Mouse (Mus musculus) forebrain, embryonic 13.5 days (tissue): ENCODE results near the gene Casz1. TPM values are rescaled to one million over a fixed set of nuclear protein-coding genes. Genes with fewer than 3 reads are reported as not detected.

Source experiments
- ATAC-seq: fragments of 200-750 bp; cut with Nextera tagmentation; 2 replicates; pipeline ENCODE4 v1.8.0; 2017
- H3K27ac ChIP-seq: fragments of 300-500 bp; sonication (generic); 2 replicates; pipeline ENCODE4 v1.5.1; 2015; ENCODE audit warnings: inconsistent platforms, mild to moderate bottlenecking, moderate library complexity
- H3K27me3 ChIP-seq: fragments of 300-500 bp; sonication (generic); 2 replicates; pipeline ENCODE4 v1.6.1; 2015; ENCODE audit warnings: mild to moderate bottlenecking, inconsistent platforms
- H3K36me3 ChIP-seq: fragments of 300-500 bp; sonication (generic); 2 replicates; pipeline ENCODE4 v1.6.1; 2015; ENCODE audit warnings: mild to moderate bottlenecking, inconsistent platforms; ENCODE audit not compliant: poor library complexity, severe bottlenecking
- H3K4me1 ChIP-seq: fragments of 300-500 bp; sonication (generic); 2 replicates; pipeline ENCODE4 v1.6.1; 2015; ENCODE audit warnings: inconsistent platforms
- H3K4me2 ChIP-seq: fragments of 300-500 bp; sonication (generic); 2 replicates; pipeline ENCODE4 v1.6.1; 2015; ENCODE audit warnings: inconsistent platforms, mild to moderate bottlenecking, moderate library complexity
- H3K4me3 ChIP-seq: fragments of 300-500 bp; sonication (generic); 2 replicates; pipeline ENCODE4 v1.5.1; 2015; ENCODE audit warnings: mild to moderate bottlenecking, inconsistent platforms
- H3K9ac ChIP-seq: fragments of 300-500 bp; sonication (generic); 2 replicates; pipeline ENCODE4 v1.6.1; 2015; ENCODE audit warnings: mild to moderate bottlenecking, inconsistent platforms
- H3K9me3 ChIP-seq: fragments of 300-500 bp; sonication (generic); replicated peaks from 2 replicates; pipeline ENCODE4 v1.6.1; 2016; ENCODE audit warnings: inconsistent platforms
- WGBS: fragments of 180-500 bp; shearing (Covaris S2); methylation state at CpG from one replicate; pipeline ENCODE4 v1.1.7; 2015; 5-methylcytosine and 5-hydroxymethylcytosine counted together
- polyA plus RNA-seq: library from polyadenylated mRNA; unstranded; fragments of >200 nt; fragmentation: Nextera tagmentation; extraction: Ambion mirVana; gene quantifications from 2 replicates; pipeline ENCODE4 v1.2.1, GENCODE M21; 2015

The Casz1 gene
- polyA plus RNA-seq, 1 experiment from 2014 or later = 1.3 TPM

DNA sequence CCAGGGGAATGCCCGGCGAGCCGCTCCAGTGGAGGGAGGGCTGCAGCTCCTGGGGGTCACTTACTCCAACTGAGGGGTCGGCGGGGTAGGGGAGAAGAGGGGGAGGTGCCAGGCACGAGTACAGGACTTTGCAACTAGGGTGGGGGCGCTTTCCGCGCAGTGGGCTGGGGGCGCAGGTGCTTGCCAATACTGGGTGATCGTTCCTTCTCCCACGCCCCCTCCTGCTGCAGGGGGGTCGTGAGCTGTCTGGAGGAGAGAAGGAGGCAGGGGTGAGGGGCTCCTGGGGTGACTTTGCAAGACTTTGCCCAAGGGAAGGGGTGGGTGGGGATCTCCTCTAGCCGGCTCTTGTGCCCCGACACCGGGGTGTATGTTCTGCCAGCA, 541 bp downstream of the Casz1 start:
- H3K27ac ChIP-seq = no peak overlapping the region
- peaks cover 78% of the 10 kb centered on the region for H3K27me3 ChIP-seq
- ATAC-seq = peak; percentile 17; the same call in 1 of the 2 replicates
- no peaks in the 10 kb centered on the region for H3K9me3 ChIP-seq
- H3K36me3 ChIP-seq = no peaks in the 10 kb centered on the region
- H3K4me1 ChIP-seq = peaks cover 46% of the 10 kb centered on the region
- peak overlapping the region; percentile 60 for H3K9ac ChIP-seq
- peak overlapping the region; percentile 58 for H3K4me3 ChIP-seq
- H3K4me2 ChIP-seq = peak overlapping the region; percentile 99
- 3% methylated on average over 12 of the region's 16 CpGs for WGBS

DNA sequence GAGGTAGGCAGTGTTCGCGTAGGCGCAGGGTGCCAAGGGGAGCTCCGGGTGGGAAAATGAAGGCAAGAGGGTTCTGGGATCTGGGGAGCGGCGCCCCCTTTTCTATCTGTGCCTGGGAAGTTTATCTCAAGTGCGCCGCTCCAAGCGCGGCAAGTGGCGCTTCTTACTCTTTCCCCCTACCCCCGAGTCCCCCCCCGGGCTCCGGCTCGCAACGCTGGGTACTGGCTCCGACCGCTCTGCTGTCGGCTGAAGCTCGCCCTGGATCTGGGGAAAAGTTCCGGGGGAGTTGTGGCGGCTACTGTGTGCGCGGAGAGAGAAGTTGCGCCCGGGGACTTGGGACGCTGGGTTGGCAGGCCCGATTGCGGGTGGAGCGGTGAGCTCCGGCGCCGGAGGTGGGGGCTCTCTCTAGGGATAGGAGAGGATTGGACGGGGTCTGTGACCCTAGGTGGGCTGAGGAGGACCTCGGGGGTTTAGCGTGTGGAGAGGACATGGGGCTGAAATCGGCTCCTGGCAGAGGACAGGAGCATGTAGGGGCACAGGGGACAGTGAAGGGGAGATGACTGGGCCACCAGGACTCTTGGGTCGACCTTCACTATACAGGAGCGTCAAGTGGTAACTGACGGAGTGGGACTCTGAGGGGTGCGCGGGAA, 1.1 kb downstream of the Casz1 start:
- Histone ChIP-seq H3K27me3 (peaks cover 82% of the 10 kb centered on the region), H3K4me2 (peak overlapping the region; percentile 99), H3K4me3 (peak overlapping the region; percentile 58), H3K27ac (no peak overlapping the region), H3K4me1 (peaks cover 51% of the 10 kb centered on the region), H3K36me3 (no peaks in the 10 kb centered on the region), H3K9me3 (no peaks in the 10 kb centered on the region), H3K9ac (peak overlapping the region; percentile 60)
- whole genome bisulfite sequencing = under 1% methylated on average over 42 of the region's 42 CpGs
- no peak for ATAC-seq

DNA sequence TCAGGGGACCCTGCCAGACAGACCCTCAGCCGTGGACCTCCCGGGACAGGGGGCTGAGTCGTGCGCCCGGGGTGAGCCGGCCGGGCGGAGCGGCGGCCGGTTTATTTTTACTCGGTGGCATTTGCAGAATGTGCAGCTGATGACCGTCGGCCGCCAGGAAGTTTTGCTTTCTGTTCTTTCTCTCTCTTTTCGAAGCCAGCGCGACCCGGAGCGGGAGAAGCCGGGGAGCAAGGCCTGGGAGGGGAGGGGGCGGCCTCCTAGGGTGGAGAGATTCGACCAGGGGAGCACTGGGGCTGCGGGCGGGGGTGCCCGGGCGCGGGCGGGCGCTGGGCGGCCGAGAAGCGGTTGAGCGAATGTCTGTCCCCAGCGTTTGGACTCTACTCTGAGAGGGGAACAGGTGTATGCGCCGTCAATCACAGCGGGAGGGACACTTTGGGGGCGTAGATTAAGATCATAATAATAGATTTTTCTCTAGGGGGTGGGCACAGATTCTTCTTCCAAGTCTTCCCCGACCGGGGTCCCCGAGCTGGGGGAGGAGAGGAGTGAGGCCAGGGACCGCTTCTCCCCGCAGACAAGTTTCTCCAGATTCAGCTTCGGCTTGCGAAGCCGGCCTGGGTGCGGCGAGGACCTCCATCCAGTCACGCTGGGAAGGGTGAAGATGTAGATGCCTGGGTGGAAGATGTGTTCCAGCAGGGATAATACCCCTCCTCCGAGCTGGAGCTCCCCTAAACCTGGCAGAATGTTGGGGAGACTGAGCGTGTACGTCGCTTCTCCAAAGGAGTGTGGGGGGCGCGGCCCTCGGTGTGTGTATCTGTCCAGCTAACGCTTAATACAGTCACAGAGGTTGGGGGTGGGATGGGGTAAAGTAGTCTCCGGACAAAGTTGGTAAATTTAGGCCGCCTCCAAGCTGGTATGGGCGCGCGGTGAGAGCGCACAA, 1.9 kb downstream of the Casz1 start:
- Histone ChIP-seq H3K4me2 (peak overlapping the region; percentile 99), H3K36me3 (no peaks in the 10 kb centered on the region), H3K9me3 (no peaks in the 10 kb centered on the region), H3K4me3 (peak overlapping the region; percentile 58), H3K27ac (no peak overlapping the region), H3K9ac (peak overlapping the region; percentile 60), H3K4me1 (peaks cover 59% of the 10 kb centered on the region), H3K27me3 (peaks cover 82% of the 10 kb centered on the region)
- WGBS = under 1% methylated on average over 56 of the region's 64 CpGs
- no peak for ATAC-seq

DNA sequence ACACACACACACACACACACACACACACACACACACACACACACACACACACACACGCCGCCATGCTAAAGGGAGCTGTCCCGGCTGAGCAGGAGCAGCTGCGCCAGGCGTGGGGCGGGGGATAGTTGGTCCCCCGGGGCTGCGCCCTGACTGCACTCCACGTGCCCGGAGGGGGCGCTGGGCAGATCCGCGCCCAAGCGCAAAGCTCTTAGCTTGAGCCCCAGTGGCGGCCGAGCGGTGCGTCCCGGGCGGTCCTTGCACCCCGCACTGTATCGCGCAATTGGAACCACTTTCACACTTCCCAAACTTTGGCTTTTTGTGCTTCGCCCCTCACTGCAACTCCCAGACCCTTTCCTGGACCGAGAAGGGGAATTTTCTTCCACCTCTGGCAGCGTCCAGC, 2.6 kb downstream of the Casz1 start:
- peaks cover 86% of the 10 kb centered on the region for H3K27me3 ChIP-seq
- peak overlapping the region; percentile 58 for H3K4me3 ChIP-seq
- no peak overlapping the region for H3K27ac ChIP-seq
- H3K4me2 ChIP-seq = peak overlapping the region; percentile 99
- 0% methylated on average over 24 of the region's 26 CpGs for WGBS
- H3K4me1 ChIP-seq = peaks cover 66% of the 10 kb centered on the region
- H3K9me3 ChIP-seq = no peaks in the 10 kb centered on the region
- H3K36me3 ChIP-seq = no peaks in the 10 kb centered on the region
- peak; percentile 39; the same call in 1 of the 2 replicates for ATAC-seq
- peak overlapping the region; percentile 40 for H3K9ac ChIP-seq

DNA sequence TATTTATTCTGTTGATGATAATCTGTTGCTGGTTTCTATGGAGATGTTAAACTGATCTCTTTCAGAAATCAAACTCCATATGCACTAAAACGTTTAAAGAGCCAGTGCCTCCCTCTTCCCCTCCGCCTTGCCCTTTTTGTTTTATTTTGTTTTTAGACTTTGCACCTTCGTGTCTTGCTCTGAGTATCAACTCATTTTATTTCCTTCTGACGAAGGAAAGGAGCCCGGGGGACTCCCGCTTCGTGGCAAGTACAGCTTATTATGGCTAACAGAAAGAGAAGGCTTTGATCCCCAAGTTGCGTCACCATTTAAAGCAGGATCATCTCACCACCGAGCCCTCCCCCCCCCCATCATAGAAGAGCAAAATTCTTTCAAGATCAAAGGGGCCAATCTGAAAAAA, 3.2 kb downstream of the Casz1 start:
- Histone ChIP-seq H3K27ac (no peak overlapping the region), H3K4me2 (peak overlapping the region; percentile 99), H3K4me3 (peak overlapping the region; percentile 58), H3K27me3 (peaks cover 85% of the 10 kb centered on the region), H3K4me1 (peaks cover 72% of the 10 kb centered on the region), H3K9me3 (no peaks in the 10 kb centered on the region), H3K9ac (no peak overlapping the region), H3K36me3 (no peaks in the 10 kb centered on the region)
- ATAC-seq = no peak
- under 1% methylated on average over 9 of the region's 9 CpGs for WGBS

DNA sequence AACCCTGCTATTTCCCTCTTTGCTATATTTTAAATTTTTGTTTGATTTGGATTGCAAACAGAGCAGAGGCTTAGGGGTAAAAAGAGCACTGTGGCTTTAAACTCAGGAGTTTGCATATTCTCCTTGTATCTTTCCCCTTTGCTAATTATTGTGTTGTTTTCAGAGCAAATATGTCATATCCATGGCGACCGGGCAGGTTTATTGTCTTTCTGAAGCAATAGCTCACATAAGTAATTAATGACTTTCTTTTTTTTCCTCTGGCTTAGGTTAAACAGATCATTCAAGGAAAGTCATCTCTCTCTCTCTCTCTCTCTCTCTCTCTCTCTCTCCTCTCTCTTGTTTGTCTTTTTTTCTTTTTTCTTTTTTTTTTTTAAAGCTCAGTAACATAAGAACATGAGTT, 4.6 kb downstream of the Casz1 start:
- WGBS = 15% methylated on average over 2 of the region's 2 CpGs

DNA sequence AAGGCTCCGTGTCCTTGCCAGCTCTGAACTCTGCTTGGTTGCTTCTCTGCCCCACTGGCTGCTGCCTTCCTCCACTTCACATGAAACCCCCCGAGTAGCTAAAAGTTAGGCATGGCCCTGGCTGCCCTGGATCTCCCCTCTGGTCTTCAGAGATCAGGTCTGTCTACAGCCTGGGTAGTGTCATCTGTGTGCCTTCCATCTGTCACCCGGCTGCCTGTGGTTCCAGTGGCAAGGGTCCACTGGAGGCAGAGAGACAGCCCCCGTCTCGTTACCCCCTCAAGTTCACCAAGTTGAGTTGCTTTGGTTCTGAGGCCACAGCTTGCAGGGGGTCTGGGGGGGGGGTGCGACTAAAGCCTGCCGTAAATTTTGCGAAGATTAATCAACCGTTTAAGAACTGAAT, 6.5 kb downstream of the Casz1 start:
- H3K27me3 ChIP-seq = peaks cover 91% of the 10 kb centered on the region
- H3K4me1 ChIP-seq = peaks cover 62% of the 10 kb centered on the region
- H3K4me2 ChIP-seq = no peak overlapping the region
- H3K4me3 ChIP-seq = no peak overlapping the region
- 37% methylated on average over 9 of the region's 9 CpGs for WGBS
- ATAC-seq = no peak
- H3K27ac ChIP-seq = no peak overlapping the region
- no peak overlapping the region for H3K9ac ChIP-seq
- H3K9me3 ChIP-seq = no peaks in the 10 kb centered on the region
- no peaks in the 10 kb centered on the region for H3K36me3 ChIP-seq

More for the DNA sequence above, 4.6 kb downstream of the Casz1 start:
- H3K4me2 ChIP-seq = no peak overlapping the region
- no peak overlapping the region for H3K4me3 ChIP-seq
- peaks cover 87% of the 10 kb centered on the region for H3K27me3 ChIP-seq
- H3K9ac ChIP-seq = no peak overlapping the region
- no peak overlapping the region for H3K27ac ChIP-seq
- peaks cover 78% of the 10 kb centered on the region for H3K4me1 ChIP-seq
- no peak for ATAC-seq
- H3K36me3 ChIP-seq = no peaks in the 10 kb centered on the region
- H3K9me3 ChIP-seq = no peaks in the 10 kb centered on the region

DNA sequence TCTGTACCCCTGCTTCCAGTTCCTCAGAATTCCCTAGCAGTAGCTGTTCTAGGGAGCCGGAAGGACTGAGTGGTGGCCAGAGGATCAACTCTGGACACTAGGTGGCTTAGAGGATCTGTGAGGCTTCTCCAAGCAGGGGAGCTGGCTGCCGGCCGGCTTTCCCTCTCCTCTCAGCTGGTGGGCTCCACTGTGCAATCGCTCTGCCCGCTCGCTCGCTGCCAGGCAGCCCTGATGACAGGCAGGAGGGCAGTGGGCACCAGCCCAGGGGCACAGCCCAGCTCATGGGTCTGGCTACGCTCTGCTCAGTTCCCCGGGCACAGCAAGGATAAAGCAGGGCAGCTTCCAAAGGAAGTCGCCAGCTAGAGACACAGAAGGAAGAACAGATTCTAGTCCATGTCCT, 7.7 kb downstream of the Casz1 start:
- Histone ChIP-seq H3K4me3 (no peak overlapping the region), H3K36me3 (no peaks in the 10 kb centered on the region), H3K4me2 (no peak overlapping the region), H3K27ac (no peak overlapping the region), H3K9me3 (no peaks in the 10 kb centered on the region), H3K9ac (no peak overlapping the region), H3K27me3 (peaks cover 82% of the 10 kb centered on the region), H3K4me1 (peaks cover 58% of the 10 kb centered on the region)
- WGBS = 3% methylated on average over 10 of the region's 10 CpGs
- peak; percentile 76 for ATAC-seq

DNA sequence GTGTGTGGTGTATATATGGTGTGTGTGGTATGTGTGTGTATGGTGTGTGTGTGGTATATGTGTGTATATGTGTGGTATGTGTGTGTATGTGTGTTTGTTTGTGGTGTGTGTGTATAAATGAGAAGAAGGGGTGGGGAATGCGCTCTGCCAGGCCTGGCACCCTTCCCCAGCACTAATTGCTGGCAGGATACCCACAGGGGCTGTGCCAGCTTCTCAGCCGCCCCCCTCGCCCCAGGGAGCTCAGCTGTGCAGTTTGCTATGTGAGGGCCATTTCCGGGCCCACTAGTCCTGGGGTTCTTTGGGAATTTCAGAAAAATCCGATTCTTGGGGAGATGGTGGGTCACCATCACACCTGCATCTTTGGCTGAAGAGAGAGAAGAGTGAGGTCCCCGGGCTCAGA, 9.0 kb downstream of the Casz1 start:
- 52% methylated on average over 6 of the region's 6 CpGs for WGBS
- Histone ChIP-seq H3K4me1 (peaks cover 54% of the 10 kb centered on the region), H3K27ac (no peak overlapping the region), H3K36me3 (no peaks in the 10 kb centered on the region), H3K4me3 (no peak overlapping the region), H3K9me3 (no peaks in the 10 kb centered on the region), H3K9ac (no peak overlapping the region), H3K4me2 (no peak overlapping the region), H3K27me3 (peaks cover 69% of the 10 kb centered on the region)
- peak; percentile 61 for ATAC-seq

DNA sequence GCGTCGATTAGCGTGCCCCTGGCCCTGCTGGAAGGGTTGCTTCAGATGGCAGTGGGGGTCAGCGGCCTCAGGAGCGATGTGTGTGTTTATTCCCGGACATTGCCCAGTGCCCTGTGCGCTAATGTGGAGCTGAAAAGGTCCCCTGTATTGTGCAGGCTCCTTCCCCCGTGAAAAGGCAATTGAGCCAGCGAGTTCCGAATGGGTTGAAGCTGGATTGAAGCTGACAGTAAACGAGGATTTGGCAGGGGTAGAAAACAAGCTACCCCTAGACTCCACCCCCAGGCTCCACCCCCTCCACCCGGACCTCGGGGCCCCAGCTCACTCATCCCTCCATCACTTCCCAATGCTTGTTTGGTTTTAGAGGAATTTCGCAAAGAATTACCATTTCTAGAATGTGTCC, 12.3 kb downstream of the Casz1 start:
- WGBS = 3% methylated on average over 14 of the region's 14 CpGs
- peak overlapping the region; percentile 28 for H3K4me2 ChIP-seq
- no peaks in the 10 kb centered on the region for H3K9me3 ChIP-seq
- H3K27ac ChIP-seq = no peak overlapping the region
- peaks cover 33% of the 10 kb centered on the region for H3K4me1 ChIP-seq
- H3K9ac ChIP-seq = no peak overlapping the region
- H3K4me3 ChIP-seq = no peak overlapping the region
- ATAC-seq = no peak
- H3K36me3 ChIP-seq = no peaks in the 10 kb centered on the region
- H3K27me3 ChIP-seq = peaks cover 37% of the 10 kb centered on the region

DNA sequence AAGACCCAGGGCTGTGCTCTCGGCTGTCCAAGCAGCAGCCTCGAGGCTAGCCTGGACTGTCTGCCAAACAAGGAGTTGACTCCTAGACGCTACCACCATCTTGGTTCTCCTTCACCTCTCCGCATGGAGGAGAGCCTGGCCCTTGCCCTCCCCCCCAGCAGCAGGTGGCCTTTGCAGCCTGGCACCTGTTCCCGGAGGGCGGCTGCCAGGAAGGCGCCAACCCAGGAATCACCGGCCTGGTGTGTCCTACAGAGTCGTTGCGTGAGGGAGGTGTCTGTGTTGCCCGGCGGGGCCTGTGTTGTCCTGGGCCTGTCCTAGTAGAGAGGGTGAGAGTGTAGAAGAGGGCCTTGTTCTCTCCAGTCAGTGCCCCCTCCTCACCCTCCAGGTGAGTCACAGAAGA, 13.9 kb downstream of the Casz1 start:
- Histone ChIP-seq H3K27me3 (peaks cover 24% of the 10 kb centered on the region), H3K27ac (no peak overlapping the region), H3K4me3 (no peak overlapping the region), H3K9ac (no peak overlapping the region), H3K4me1 (peaks cover 18% of the 10 kb centered on the region), H3K4me2 (no peak overlapping the region), H3K36me3 (no peaks in the 10 kb centered on the region), H3K9me3 (no peaks in the 10 kb centered on the region)
- no peak for ATAC-seq
- WGBS = 96% methylated on average over 12 of the region's 12 CpGs

DNA sequence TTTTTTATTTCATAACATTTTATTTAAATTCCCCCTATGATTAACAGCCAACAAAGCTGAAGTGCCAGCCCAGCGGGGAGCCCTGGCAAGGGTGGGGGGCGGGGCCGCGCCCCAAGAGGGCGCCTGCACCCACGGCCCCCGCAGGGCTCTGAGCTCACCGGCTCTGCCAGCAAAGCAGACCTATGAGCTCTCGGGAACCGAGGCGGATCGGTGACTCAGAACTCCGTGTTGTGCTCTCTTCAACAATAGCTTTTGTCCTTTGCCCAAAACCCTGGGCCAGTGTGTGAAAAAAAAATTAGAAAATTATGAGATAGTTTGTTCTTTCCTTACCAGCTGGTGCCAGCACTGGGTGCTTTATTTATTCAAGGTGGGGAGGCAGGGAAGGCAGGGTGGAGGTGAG, 15.9 kb downstream of the Casz1 start:
- no peaks in the 10 kb centered on the region for H3K9me3 ChIP-seq
- 49% methylated on average over 13 of the region's 13 CpGs for WGBS
- no peaks in the 10 kb centered on the region for H3K36me3 ChIP-seq
- ATAC-seq = no peak
- peaks cover 18% of the 10 kb centered on the region for H3K4me1 ChIP-seq
- H3K27me3 ChIP-seq = peaks cover 11% of the 10 kb centered on the region; the same call in 1 of the 2 replicates
- no peak overlapping the region for H3K4me3 ChIP-seq
- no peak overlapping the region for H3K4me2 ChIP-seq
- H3K9ac ChIP-seq = no peak overlapping the region
- no peak overlapping the region for H3K27ac ChIP-seq
